Mouse (Mus musculus): ENCODE measurements around the gene Zmiz1. TPM values are rescaled to one million over a fixed set of nuclear protein-coding genes. Genes with fewer than 3 reads are reported as not detected.

Gene Zmiz1
- total and polyA plus RNA-seq, 3 experiments: 0.09 to 0.16 TPM; not detected in 1

GRCm38 (mm10) chr14:25492567-25493279 is 33.7 kb downstream of the Zmiz1 start:
- DNase-seq (ENCODE audit: low spot score) (no peak), ATAC-seq (ENCODE audit: extremely low read depth, insufficient number of reproducible peaks, low FRiP score, poor library complexity, severe bottlenecking) (no peak)
- no peaks in the 10 kb centered on the region for H3K4me1 ChIP-seq (ENCODE audit: insufficient read depth, low read depth, low read length)

GRCm38 (mm10) chr14:25493301-25494241 is 34.6 kb downstream of the Zmiz1 start:
- DNase-seq (ENCODE audit: low spot score): no peak
- peaks cover 95% of the 10 kb centered on the region for H3K9me3 ChIP-seq (replicated peaks)
- TF ChIP-seq TAL1 (conservative IDR thresholded peaks at IDR 0.05; ENCODE audit: low read depth, low read length): no peak
- no peak for TF ChIP-seq GATA1 (IDR thresholded peaks at IDR 0.05; ENCODE audit: borderline replicate concordance, low read length)
- TF ChIP-seq CTCF (IDR thresholded peaks at IDR 0.05; ENCODE audit: low read depth, low read length): no peak
- no peak for TF ChIP-seq POLR2AphosphoS5 (IDR thresholded peaks at IDR 0.05; ENCODE audit: insufficient replicate concordance, low read depth, low read length)
- H3K27me3 ChIP-seq (ENCODE audit: insufficient read depth, low read length): no peaks in the 10 kb centered on the region; the same call in 1 of the 2 replicates
- H3K4me3 ChIP-seq (ENCODE audit: low read depth, low read length): no peak overlapping the region
- H3K36me3 ChIP-seq (replicated peaks): no peaks in the 10 kb centered on the region
- no peaks in the 10 kb centered on the region for H3K4me1 ChIP-seq (ENCODE audit: insufficient read depth, low read depth, low read length)
- ATAC-seq (ENCODE audit: extremely low read depth, insufficient number of reproducible peaks, low FRiP score, poor library complexity, severe bottlenecking): no peak

More at GRCm38 (mm10) chr14:25492567-25493279, 33.7 kb downstream of the Zmiz1 start:
- TF ChIP-seq GATA1 (IDR thresholded peaks at IDR 0.05; ENCODE audit: borderline replicate concordance, low read length) (no peak), TAL1 (conservative IDR thresholded peaks at IDR 0.05; ENCODE audit: low read depth, low read length) (no peak), CTCF (IDR thresholded peaks at IDR 0.05; ENCODE audit: low read depth, low read length) (no peak), GATA2 (IDR thresholded peaks at IDR 0.05; ENCODE audit: borderline replicate concordance, low read depth, low read length) (no peak), POLR2AphosphoS5 (IDR thresholded peaks at IDR 0.05; ENCODE audit: insufficient replicate concordance, low read depth, low read length) (no peak)
- Histone ChIP-seq H3K27me3 (ENCODE audit: insufficient read depth, low read length) (no peaks in the 10 kb centered on the region; the same call in 1 of the 2 replicates), H3K9me3 (replicated peaks) (peaks cover 98% of the 10 kb centered on the region), H3K36me3 (replicated peaks) (no peaks in the 10 kb centered on the region), H3K4me3 (ENCODE audit: low read depth, low read length) (no peak overlapping the region; the same call in 1 of the 2 replicates)

- H3K4me1 ChIP-seq (ENCODE audit: insufficient read depth, low read depth, low read length): no peaks in the 10 kb centered on the region
- no peak overlapping the region for H3K4me3 ChIP-seq (ENCODE audit: low read depth, low read length)
- ATAC-seq (ENCODE audit: extremely low read depth, insufficient number of reproducible peaks, low FRiP score, poor library complexity, severe bottlenecking): no peak
These were observed 35.8 kb downstream of the Zmiz1 start for GRCm38 (mm10) chr14:25494778-25495177.

GRCm38 (mm10) chr14:25496116-25496515 is 37.1 kb downstream of the Zmiz1 start:
- Histone ChIP-seq H3K4me3 (ENCODE audit: low read depth, low read length) (no peak overlapping the region), H3K4me1 (ENCODE audit: insufficient read depth, low read depth, low read length) (no peaks in the 10 kb centered on the region), H3K36me3 (replicated peaks) (no peaks in the 10 kb centered on the region), H3K27me3 (ENCODE audit: insufficient read depth, low read length) (no peaks in the 10 kb centered on the region; the same call in 1 of the 2 replicates), H3K9me3 (replicated peaks) (peaks cover 93% of the 10 kb centered on the region)
- no peak for DNase-seq (ENCODE audit: low spot score)
- TF ChIP-seq TAL1 (conservative IDR thresholded peaks at IDR 0.05; ENCODE audit: low read depth, low read length): no peak
- TF ChIP-seq GATA1 (IDR thresholded peaks at IDR 0.05; ENCODE audit: borderline replicate concordance, low read length): no peak
- no peak for TF ChIP-seq CTCF (IDR thresholded peaks at IDR 0.05; ENCODE audit: low read depth, low read length)
- no peak for TF ChIP-seq POLR2AphosphoS5 (IDR thresholded peaks at IDR 0.05; ENCODE audit: insufficient replicate concordance, low read depth, low read length)
- TF ChIP-seq GATA2 (IDR thresholded peaks at IDR 0.05; ENCODE audit: borderline replicate concordance, low read depth, low read length): no peak
- no peak for ATAC-seq (ENCODE audit: extremely low read depth, insufficient number of reproducible peaks, low FRiP score, poor library complexity, severe bottlenecking)

More at GRCm38 (mm10) chr14:25494778-25495177, 35.8 kb downstream of the Zmiz1 start:
- TF ChIP-seq GATA2 (IDR thresholded peaks at IDR 0.05; ENCODE audit: borderline replicate concordance, low read depth, low read length): no peak
- TF ChIP-seq GATA1 (IDR thresholded peaks at IDR 0.05; ENCODE audit: borderline replicate concordance, low read length): no peak
- TF ChIP-seq POLR2AphosphoS5 (IDR thresholded peaks at IDR 0.05; ENCODE audit: insufficient replicate concordance, low read depth, low read length): no peak
- no peak for TF ChIP-seq CTCF (IDR thresholded peaks at IDR 0.05; ENCODE audit: low read depth, low read length)
- TF ChIP-seq TAL1 (conservative IDR thresholded peaks at IDR 0.05; ENCODE audit: low read depth, low read length): no peak
- Histone ChIP-seq H3K9me3 (replicated peaks) (peaks cover 93% of the 10 kb centered on the region), H3K36me3 (replicated peaks) (no peaks in the 10 kb centered on the region), H3K27me3 (ENCODE audit: insufficient read depth, low read length) (no peaks in the 10 kb centered on the region; the same call in 1 of the 2 replicates)
- DNase-seq (ENCODE audit: low spot score): no peak

- Histone ChIP-seq H3K9me3 (replicated peaks) (peaks cover 94% of the 10 kb centered on the region), H3K4me3 (ENCODE audit: low read depth, low read length) (no peak overlapping the region), H3K36me3 (replicated peaks) (no peaks in the 10 kb centered on the region), H3K4me1 (ENCODE audit: insufficient read depth, low read depth, low read length) (no peaks in the 10 kb centered on the region), H3K27me3 (ENCODE audit: insufficient read depth, low read length) (no peaks in the 10 kb centered on the region; the same call in 1 of the 2 replicates)
- DNase-seq (ENCODE audit: low spot score) (no peak), ATAC-seq (ENCODE audit: extremely low read depth, insufficient number of reproducible peaks, low FRiP score, poor library complexity, severe bottlenecking) (no peak)
- TF ChIP-seq GATA1 (IDR thresholded peaks at IDR 0.05; ENCODE audit: borderline replicate concordance, low read length): no peak
- no peak for TF ChIP-seq POLR2AphosphoS5 (IDR thresholded peaks at IDR 0.05; ENCODE audit: insufficient replicate concordance, low read depth, low read length)
- no peak for TF ChIP-seq CTCF (IDR thresholded peaks at IDR 0.05; ENCODE audit: low read depth, low read length)
- no peak for TF ChIP-seq TAL1 (conservative IDR thresholded peaks at IDR 0.05; ENCODE audit: low read depth, low read length)
- TF ChIP-seq GATA2 (IDR thresholded peaks at IDR 0.05; ENCODE audit: borderline replicate concordance, low read depth, low read length): no peak
These were observed 38.0 kb downstream of the Zmiz1 start for GRCm38 (mm10) chr14:25496989-25497388.

Measured in G1E (cell line).